Mouse (Mus musculus) heart, postnatal 0 days (tissue): Measurements from ENCODE around the gene Nme6. TPM values are rescaled to one million over a fixed set of nuclear protein-coding genes. Genes with fewer than 3 reads are reported as not detected.
A peak's percentile ranks its signal among the peaks of the same experiment; 100 is the strongest.
"Not testable (repeated sequence)": the region's sequence is repeated elsewhere in the genome, so short reads cannot be mapped to it uniquely, and the experiment has no call there.

Experiments
- ATAC-seq: fragments of 200-750 bp; cut with Nextera tagmentation; 2 replicates; pipeline ENCODE4 v1.8.0; 2017; ENCODE audit warnings: low read depth, moderate number of reproducible peaks, moderate library complexity; ENCODE audit not compliant: insufficient read depth
- DNase-seq: peaks from one replicate; pipeline ENCODE4 v3.0.0-alpha.2; 2016; ENCODE audit warnings: low spot score
- H3K27ac ChIP-seq: fragments of 300-500 bp; sonication (generic); 2 replicates; pipeline ENCODE4 v1.5.1; 2014; ENCODE audit warnings: low read depth, mild to moderate bottlenecking
- H3K27me3 ChIP-seq: fragments of 300-500 bp; sonication (generic); 2 replicates; pipeline ENCODE4 v1.6.1; 2014; ENCODE audit warnings: low read length, mixed read lengths; ENCODE audit not compliant: control insufficient read depth, insufficient read depth
- H3K36me3 ChIP-seq: fragments of 300-500 bp; sonication (generic); replicated peaks from 2 replicates; pipeline ENCODE4 v1.6.1; 2014; ENCODE audit warnings: low read length, mixed read lengths; ENCODE audit not compliant: control insufficient read depth, insufficient read depth
- H3K4me1 ChIP-seq: fragments of 300-500 bp; sonication (generic); 2 replicates; pipeline ENCODE4 v1.6.1; 2014; ENCODE audit warnings: antibody characterized with exemption; ENCODE audit not compliant: control insufficient read depth, insufficient read depth
- H3K4me2 ChIP-seq: fragments of 300-500 bp; sonication (generic); 2 replicates; pipeline ENCODE4 v1.6.1; 2014; ENCODE audit warnings: low read depth, mild to moderate bottlenecking, low read length, moderate library complexity
- H3K4me3 ChIP-seq: fragments of 300-500 bp; sonication (generic); 2 replicates; pipeline ENCODE4 v1.5.1; 2014; ENCODE audit warnings: low read depth, low read length
- H3K9ac ChIP-seq: fragments of 300-500 bp; sonication (generic); replicated peaks from 2 replicates; pipeline ENCODE4 v1.6.1; 2014; ENCODE audit warnings: low read depth, low read length, mixed read lengths
- H3K9me3 ChIP-seq: fragments of 300-500 bp; sonication (generic); replicated peaks from 2 replicates; pipeline ENCODE4 v1.6.1; 2016; ENCODE audit warnings: low read length; ENCODE audit not compliant: control insufficient read depth
- CTCF ChIP-seq: IDR thresholded peaks from 2 replicates; pipeline ENCODE4 v1.5.1; 2016; ENCODE audit warnings: antibody characterized with exemption, control low read depth, low read depth
- EP300 ChIP-seq: IDR thresholded peaks from 2 replicates; pipeline ENCODE4 v1.6.1; 2016; ENCODE audit warnings: antibody characterized with exemption, low read depth
- WGBS: fragments of 180-500 bp; shearing (Covaris S2); extraction: QIAGEN DNeasy Blood & Tissue Kit; methylation state at CpG from one replicate; pipeline ENCODE4 v1.1.7; 2014; 5-methylcytosine and 5-hydroxymethylcytosine counted together
- polyA plus RNA-seq: library from polyadenylated mRNA; unstranded; fragments of >200 nt; fragmentation: Nextera tagmentation; extraction: Ambion mirVana; gene quantifications from 2 replicates; pipeline ENCODE4 v1.2.1, GENCODE M21; 2015
- total RNA-seq: library from RNA; depleted of rRNA; stranded (reverse); fragments of >200 nt; gene quantifications from 2 replicates; pipeline ENCODE4 v1.2.3, GENCODE M21; 2014; ENCODE audit warnings: low replicate concordance; rRNA removed

Gene Nme6
- total RNA-seq (30.4 and 37.3 TPM in 2 replicates), polyA plus RNA-seq (42.2 and 48.2 TPM in 2 replicates)

- Histone ChIP-seq H3K9me3 (no peaks in the 10 kb centered on the region), H3K4me2 (peak within 1 kb of the TSS; percentile 91), H3K9ac (peak within 1 kb of the TSS; percentile 59), H3K27me3 (no peaks in the 10 kb centered on the region), H3K4me1 (peaks cover 6% of the 10 kb centered on the region), H3K27ac (peak within 1 kb of the TSS; percentile 64), H3K36me3 (0 out of 2 replicates have a peak, but pooled peaks cover 12% of the 10 kb centered on the region), H3K4me3 (peak within 1 kb of the TSS; percentile 63)
- peak; percentile 74 for TF ChIP-seq CTCF
- TF ChIP-seq EP300, result no peak
- WGBS, result under 1% methylated on average over 32 of the region's 32 CpGs
- ATAC-seq (peak; percentile 94), DNase-seq (peak; percentile 83)
Observed at GRCm38 (mm10) chr9:109832391-109833087, at the start of gene Nme6. Gene Nme6 (plus strand): TSS chr9:109832749.

DNA sequence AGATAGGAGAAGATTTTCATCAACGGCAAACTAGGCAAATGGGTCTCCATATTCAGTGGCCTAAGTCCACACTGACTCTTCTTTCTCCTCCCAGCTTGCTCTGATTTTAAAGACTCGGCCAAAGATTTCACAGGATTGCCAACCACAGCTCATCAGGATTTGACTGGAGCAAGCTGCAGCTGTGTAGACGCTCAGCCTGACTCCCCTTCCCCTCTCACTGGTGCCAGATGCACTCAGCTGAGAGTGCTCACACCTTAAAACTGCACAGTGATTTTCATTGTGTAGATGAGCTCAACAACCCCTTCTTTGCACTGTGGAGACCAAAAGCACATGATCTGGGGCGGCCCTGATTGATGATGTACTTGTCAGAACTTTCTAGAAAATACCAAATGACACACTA lies 42.0 kb upstream of the Nme6 start, which contains the start of gene Fbxw27:
TSS of gene Fbxw27 (minus strand) at position 101 of the 400 bp plus-strand sequence.
- H3K9ac ChIP-seq, ATAC-seq, H3K4me1 ChIP-seq, H3K27ac ChIP-seq, H3K4me2 ChIP-seq, DNase-seq, H3K27me3 ChIP-seq, H3K36me3 ChIP-seq, H3K4me3 ChIP-seq, H3K9me3 ChIP-seq: not testable (repeated sequence)
- WGBS, result 67% methylated on average over 4 of the region's 4 CpGs

GRCm38 (mm10) chr9:109795221-109795620 lies 37.3 kb upstream of the Nme6 start:
- Histone ChIP-seq H3K4me2 (no peak overlapping the region), H3K9ac (no peak overlapping the region), H3K27ac (no peak overlapping the region), H3K36me3 (no peaks in the 10 kb centered on the region), H3K4me3 (no peak overlapping the region), H3K4me1 (no peaks in the 10 kb centered on the region), H3K27me3 (no peaks in the 10 kb centered on the region), H3K9me3 (no peaks in the 10 kb centered on the region)
- no peak for ATAC-seq
- no peak for DNase-seq
- TF ChIP-seq EP300 (no peak), CTCF (no peak)
- 92% methylated on average over 2 of the region's 2 CpGs for WGBS

DNA sequence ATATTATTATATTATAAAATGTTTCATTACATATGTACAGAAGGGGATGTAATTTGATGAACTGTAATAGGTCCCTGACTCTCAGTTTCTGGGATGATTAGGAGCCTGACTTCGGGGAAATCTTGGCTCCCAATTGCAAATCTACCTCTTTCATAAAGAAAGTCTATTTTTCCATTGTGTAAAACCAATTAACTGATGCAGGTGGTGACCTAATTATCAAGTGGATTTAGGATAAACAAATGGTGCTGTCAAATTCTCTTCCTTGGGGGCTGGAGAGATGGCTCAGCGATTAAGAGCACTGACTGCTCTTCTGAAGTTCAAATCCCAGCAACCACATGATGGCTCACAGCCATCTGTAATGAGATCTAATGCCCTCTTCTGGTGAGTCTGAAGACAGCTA lies 36.7 kb upstream of the Nme6 start:
- TF ChIP-seq CTCF (no peak), EP300 (no peak)
- no peak overlapping the region for H3K4me2 ChIP-seq
- H3K36me3 ChIP-seq, result no peaks in the 10 kb centered on the region
- H3K4me3 ChIP-seq, result no peak overlapping the region
- ATAC-seq, result no peak
- H3K4me1 ChIP-seq, result no peaks in the 10 kb centered on the region
- H3K27ac ChIP-seq, result no peak overlapping the region
- WGBS, result 71% methylated on average over 2 of the region's 2 CpGs
- no peak for DNase-seq
- H3K27me3 ChIP-seq, result no peaks in the 10 kb centered on the region
- no peaks in the 10 kb centered on the region for H3K9me3 ChIP-seq
- no peak overlapping the region for H3K9ac ChIP-seq

GRCm38 (mm10) chr9:109798051-109798450 lies 34.5 kb upstream of the Nme6 start:
- H3K9me3 ChIP-seq, result no peaks in the 10 kb centered on the region
- H3K9ac ChIP-seq, result no peak overlapping the region
- H3K27me3 ChIP-seq, result no peaks in the 10 kb centered on the region
- no peak for TF ChIP-seq EP300
- peak; percentile 47 for TF ChIP-seq CTCF
- no peak for ATAC-seq
- H3K4me3 ChIP-seq, result no peak overlapping the region
- H3K36me3 ChIP-seq, result no peaks in the 10 kb centered on the region
- H3K4me2 ChIP-seq, result no peak overlapping the region
- WGBS, result 81% methylated on average over 1 of the region's 1 CpGs
- DNase-seq, result no peak
- no peak overlapping the region for H3K27ac ChIP-seq
- no peaks in the 10 kb centered on the region for H3K4me1 ChIP-seq

- H3K4me2 ChIP-seq, H3K27me3 ChIP-seq, DNase-seq, H3K9me3 ChIP-seq, H3K4me1 ChIP-seq, H3K36me3 ChIP-seq, H3K27ac ChIP-seq, H3K4me3 ChIP-seq, H3K9ac ChIP-seq, ATAC-seq: not testable (repeated sequence)
- 74% methylated on average over 2 of the region's 2 CpGs for WGBS
Observed at GRCm38 (mm10) chr9:109805596-109805995, 27.0 kb upstream of the Nme6 start.
